18 mouse cellular contexts compared by ENCODE assay signal in genomic region chr2:65483434-65483833, GRCm38 (mm10).
A peak's percentile ranks its signal among the peaks of the same experiment; 100 is the strongest.
DNase-seq lines count a peak whose midpoint lies in the region; ATAC-seq and TF ChIP-seq lines count a peak whose summit lies in the region.
"Had no signal": no experiment of that assay in that cellular context is flagged by ENCODE, and none has a peak within 500 bp of the region (broad histone marks: within the 10 kb centered on the region; RNA-seq: fewer than 3 reads in every experiment).

No protein-coding gene starts in this region.

- intact Hi-C loops in left cerebral cortex, adult 2 months (cut with DNase I) = no loop called here

- H3K4me3 ChIP-seq in embryonic facial prominence, embryonic 14.5 days (ENCODE audit: low read depth, low read length) = no peak overlapping the region
- H3K4me3 ChIP-seq in embryonic facial prominence, embryonic 10.5 days = no peak overlapping the region
- no peak overlapping the region for H3K4me3 ChIP-seq in left cerebral cortex, adult 2 months
- H3K4me3 ChIP-seq: erythroblast, embryonic 14.5 days; hindbrain, embryonic 10.5 days had no signal

- TF ChIP-seq CTCF in left cerebral cortex, adult 2 months (IDR thresholded peaks at IDR 0.05) = no peak

- H3K4me2 ChIP-seq in embryonic facial prominence, embryonic 14.5 days (ENCODE audit: low read depth, low read length) = no peak overlapping the region
- H3K4me2 ChIP-seq: liver, embryonic 11.5 days; midbrain, embryonic 11.5 days had no signal

- no peaks in the 10 kb centered on the region for H3K27me3 ChIP-seq in embryonic facial prominence, embryonic 14.5 days (replicated peaks; ENCODE audit: control insufficient read depth, insufficient read depth, low read length)
- H3K27me3 ChIP-seq in embryonic facial prominence, embryonic 10.5 days (replicated peaks; ENCODE audit: low read depth, poor library complexity, severe bottlenecking) = no peaks in the 10 kb centered on the region

- H3K9me3 ChIP-seq in embryonic facial prominence, embryonic 14.5 days (ENCODE audit: control insufficient read depth, low read length) = no peaks in the 10 kb centered on the region
- no peaks in the 10 kb centered on the region for H3K9me3 ChIP-seq in embryonic facial prominence, embryonic 10.5 days
- H3K9me3 ChIP-seq: hindbrain, embryonic 10.5 days had no signal

- no peaks in the 10 kb centered on the region for H3K4me1 ChIP-seq in embryonic facial prominence, embryonic 14.5 days (ENCODE audit: control insufficient read depth, insufficient read depth, low read length)
- H3K4me1 ChIP-seq in embryonic facial prominence, embryonic 10.5 days = no peaks in the 10 kb centered on the region
- H3K4me1 ChIP-seq: hindbrain, embryonic 10.5 days had no signal

- no peak overlapping the region for H3K9ac ChIP-seq in embryonic facial prominence, embryonic 14.5 days (ENCODE audit: low read depth, low read length)

- DNase-seq in embryonic facial prominence, embryonic 14.5 days (ENCODE audit: low spot score) = peak; percentile 56
- DNase-seq in embryonic facial prominence, embryonic 10.5 days (ENCODE audit: low spot score) = no peak
- DNase-seq in left cerebral cortex, adult 9 months (ENCODE audit: low spot score in 2 of 2) = peak; percentile 23 to 33
- DNase-seq in left cerebral cortex, adult 2 months (ENCODE audit: extremely low spot score in 1 of 2, low spot score in 2 of 2) = no peak
- peak; percentile 4 for DNase-seq in 416B (ENCODE audit: low read depth)
- DNase-seq in brain, adult 2 months (ENCODE audit: low read depth, low spot score) = peak; percentile 77
- no peak for DNase-seq in urinary bladder, postnatal 25 days (ENCODE audit: low spot score)
- DNase-seq: kidney, adult 9 months; lung, postnatal 4 days; thymus, postnatal 4 days had no signal

- no peak; the same call in 1 of the 2 replicates for ATAC-seq in embryonic facial prominence, embryonic 14.5 days (ENCODE audit: low read depth)
- ATAC-seq in granulocyte monocyte progenitor cell, adult 5-6 weeks (replicated peaks; ENCODE audit: poor library complexity, severe bottlenecking) = no peak; the same call in 1 of the 2 replicates
- ATAC-seq: activated CD4-positive, CD25-positive, alpha-beta regulatory T cell, adult 4 months; CD4-positive, CD25-positive, alpha-beta regulatory T cell, adult 4 months; inflammation-experienced regulatory T-cells, adult 6 months had no signal

- no peak overlapping the region for H3K27ac ChIP-seq in embryonic facial prominence, embryonic 14.5 days (replicated peaks; ENCODE audit: low read depth, low read length)
- no peak overlapping the region for H3K27ac ChIP-seq in embryonic facial prominence, embryonic 10.5 days (replicated peaks)
- H3K27ac ChIP-seq in left cerebral cortex, adult 2 months = no peak overlapping the region
- H3K27ac ChIP-seq: hindbrain, embryonic 10.5 days had no signal

- 69% methylated on average over 3 of the region's 3 CpGs for WGBS in embryonic facial prominence, embryonic 14.5 days
- 94% methylated on average over 3 of the region's 3 CpGs for WGBS in embryonic facial prominence, embryonic 10.5 days

- no peaks in the 10 kb centered on the region for H3K36me3 ChIP-seq in embryonic facial prominence, embryonic 14.5 days (ENCODE audit: control insufficient read depth, insufficient read depth, low read length)
- H3K36me3 ChIP-seq in embryonic facial prominence, embryonic 10.5 days (replicated peaks) = no peaks in the 10 kb centered on the region
- H3K36me3 ChIP-seq: hindbrain, embryonic 10.5 days had no signal

Comparison
In these comparisons a context has a peak if more than half of its experiments do, and no peak if none do; other contexts are left out.
1. DNase-seq: peak in embryonic facial prominence, embryonic 14.5 days (single experiment), left cerebral cortex, adult 9 months (2 of 2), 416B (single experiment) and brain, adult 2 months (single experiment); none in embryonic facial prominence, embryonic 10.5 days (single experiment), left cerebral cortex, adult 2 months (0 of 2) and urinary bladder, postnatal 25 days (single experiment).